Mouse (Mus musculus) neutrophil, adult 65 days (primary cell): ENCODE data around the gene Gm21738. TPM values are rescaled to one million over a fixed set of nuclear protein-coding genes. Genes with fewer than 3 reads are reported as not detected.

Experiments
- total RNA-seq: library from RNA; stranded (reverse); gene quantifications from 2 replicates; pipeline ENCODE4 v1.2.4, GENCODE M21; 2023

Gene Gm21738
- total RNA-seq = 0.86 and 2.1 TPM in 2 replicates

DNA sequence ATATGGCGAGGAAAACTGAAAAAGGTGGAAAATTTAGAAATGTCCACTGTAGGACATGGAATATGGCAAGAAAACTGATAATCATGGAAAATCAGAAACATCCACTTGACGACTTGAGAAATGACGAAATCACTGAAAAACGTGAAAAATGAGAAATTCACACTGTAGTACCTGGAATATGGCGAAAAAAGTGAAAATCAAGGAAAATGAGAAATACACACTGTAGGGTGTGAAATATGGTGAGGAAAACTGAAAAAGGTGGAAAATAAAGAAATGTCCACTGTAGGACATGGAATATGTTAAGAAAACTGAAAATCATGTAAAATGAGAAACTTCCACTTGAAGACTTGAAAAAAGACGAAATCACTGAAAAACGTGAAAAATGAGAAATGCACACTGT, at the start of gene Gm21738:
TSS of gene Gm21738 (minus strand) at position 101 of the 400 bp plus-strand sequence.

Other genes starting within 250 kb of the Gm21738 start
- not detected in 2 replicates for gene Gm2244, start 131.0 kb upstream of the Gm21738 start, total RNA-seq
- gene Gm2237, start 166.2 kb upstream of the Gm21738 start, total RNA-seq = not detected in 2 replicates
- not detected in 2 replicates for gene Gm5458, start 183.7 kb upstream of the Gm21738 start, total RNA-seq